Mouse (Mus musculus) ovary, postnatal 14 days (tissue): Measurements from ENCODE around the gene E030018B13Rik.

Experiments used
- DNase-seq: peaks from one replicate; pipeline ENCODE4 v3.0.0; 2022; ENCODE audit warnings: low spot score

E030018B13Rik gene

GRCm38 (mm10) chr7:63938066-63938913, 21.6 kb downstream of the E030018B13Rik start:
- no peak for DNase-seq

GRCm38 (mm10) chr7:63938914-63939396, 22.3 kb downstream of the E030018B13Rik start, which contains the start of gene Klf13:
Klf13 (minus strand) TSS chr7:63938915.
- DNase-seq: peak; percentile 90

GRCm38 (mm10) chr7:63939397-63939951, 22.8 kb downstream of the E030018B13Rik start:
- no peak for DNase-seq

- DNase-seq: no peak
Observed at GRCm38 (mm10) chr7:63940321-63940720, 23.7 kb downstream of the E030018B13Rik start.

GRCm38 (mm10) chr7:63941050-63941449, 24.4 kb downstream of the E030018B13Rik start:
- no peak for DNase-seq

GRCm38 (mm10) chr7:63941501-63941900, 24.8 kb downstream of the E030018B13Rik start:
- no peak for DNase-seq

- no peak for DNase-seq
Observed at GRCm38 (mm10) chr7:63943946-63944345, 27.3 kb downstream of the E030018B13Rik start.

- no peak for DNase-seq
Observed at GRCm38 (mm10) chr7:63947514-63948487, 31.1 kb downstream of the E030018B13Rik start.

GRCm38 (mm10) chr7:63949176-63949575, 32.5 kb downstream of the E030018B13Rik start:
- DNase-seq: no peak

GRCm38 (mm10) chr7:63950931-63951607, 34.4 kb downstream of the E030018B13Rik start:
- no peak for DNase-seq

- no peak for DNase-seq
Observed at GRCm38 (mm10) chr7:63952077-63952898, 35.6 kb downstream of the E030018B13Rik start.

- DNase-seq: no peak
Observed at GRCm38 (mm10) chr7:63955440-63955839, 38.8 kb downstream of the E030018B13Rik start.

GRCm38 (mm10) chr7:63956138-63956823, 39.6 kb downstream of the E030018B13Rik start:
- no peak for DNase-seq

- no peak for DNase-seq
Observed at GRCm38 (mm10) chr7:63956981-63957713, 40.5 kb downstream of the E030018B13Rik start.

- DNase-seq: no peak
Observed at GRCm38 (mm10) chr7:63957872-63958640, 41.4 kb downstream of the E030018B13Rik start.

- DNase-seq: no peak
Observed at GRCm38 (mm10) chr7:63963632-63964031, 47.0 kb downstream of the E030018B13Rik start.

- DNase-seq: no peak
Observed at GRCm38 (mm10) chr7:63964121-63964520, 47.5 kb downstream of the E030018B13Rik start.

GRCm38 (mm10) chr7:63965135-63965534, 48.5 kb downstream of the E030018B13Rik start:
- peak; percentile 14 for DNase-seq
